Mouse (Mus musculus): ENCODE results near the gene Rnase4. TPM values are rescaled to one million over a fixed set of nuclear protein-coding genes. Genes with fewer than 3 reads are reported as not detected.
"Not testable (repeated sequence)": the region's sequence is repeated elsewhere in the genome, so short reads cannot be mapped to it uniquely, and the experiment has no call there.

Gene Rnase4
- polyA plus RNA-seq, 1 experiment from 2014 or later: 443 TPM

DNA sequence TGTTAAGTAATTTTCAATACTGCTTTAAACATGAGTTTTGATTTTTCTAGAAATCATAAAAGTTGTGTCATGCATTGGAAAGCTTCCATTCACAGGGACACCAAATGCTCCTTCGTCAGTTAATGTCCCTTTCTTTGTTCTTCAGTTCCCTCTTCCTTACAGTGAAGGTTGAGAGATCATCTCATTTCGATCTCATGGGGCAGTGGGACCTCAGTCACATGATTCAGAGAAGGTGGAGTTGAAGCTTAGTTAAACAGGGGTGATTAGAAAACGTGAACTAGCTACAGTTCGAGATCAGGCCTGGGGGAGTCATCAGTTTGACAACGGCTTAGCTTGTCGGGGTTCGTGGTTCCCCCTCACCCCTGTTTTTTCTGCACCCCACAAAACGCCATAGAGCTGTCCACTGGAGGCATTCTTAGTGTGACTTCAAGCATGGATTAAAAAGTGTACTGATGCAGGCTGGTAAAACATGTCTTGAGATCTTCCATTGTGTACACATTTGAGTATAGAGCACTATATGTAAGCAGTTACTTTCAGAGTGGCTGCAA lies 1.3 kb downstream of the Rnase4 start:
- Histone ChIP-seq H3K4me2 (replicated peaks; ENCODE audit: low read depth, low read length) (peak overlapping the region; percentile 77; the same call in 1 of the 2 replicates), H3K9me3 (ENCODE audit: low read length) (no peaks in the 10 kb centered on the region), H3K27me3 (replicated peaks; ENCODE audit: insufficient read depth, low read length) (no peaks in the 10 kb centered on the region), H3K36me3 (ENCODE audit: insufficient read depth, low read length) (no peaks in the 10 kb centered on the region), H3K4me3 (ENCODE audit: low read depth, low read length) (peak overlapping the region; percentile 57), H3K4me1 (ENCODE audit: insufficient read depth, low read depth, low read length) (no peaks in the 10 kb centered on the region), H3K9ac (replicated peaks; ENCODE audit: low read depth) (no peak overlapping the region), H3K27ac (ENCODE audit: low read length) (no peak overlapping the region)
- DNase-seq (ENCODE audit: low spot score): no peak
- TF ChIP-seq CTCF (IDR thresholded peaks at IDR 0.05) (no peak), EP300 (IDR thresholded peaks at IDR 0.05) (no peak)
- WGBS: 40% methylated on average over 8 of the region's 8 CpGs
- no peak for ATAC-seq

DNA sequence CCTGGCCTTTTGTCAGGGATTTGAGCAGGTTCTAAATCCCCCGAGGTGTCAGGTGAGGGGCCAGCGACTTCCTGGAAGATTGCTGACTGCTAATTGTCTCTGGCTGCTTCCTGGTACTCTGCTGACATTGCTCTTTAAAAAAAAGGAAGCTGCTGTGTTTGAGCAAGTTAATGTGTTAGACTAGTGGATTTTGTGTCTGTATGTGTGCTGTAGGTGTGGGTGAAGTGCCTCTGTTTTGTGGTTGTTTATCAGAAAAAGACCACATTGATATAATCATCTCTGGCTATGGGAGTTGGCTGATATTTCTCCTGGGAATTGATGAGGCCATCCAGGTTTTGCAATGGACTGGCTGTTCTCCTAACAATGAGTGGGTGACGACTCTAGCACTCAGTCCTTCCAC lies 2.6 kb downstream of the Rnase4 start:
- TF ChIP-seq EP300 (IDR thresholded peaks at IDR 0.05) (no peak), CTCF (IDR thresholded peaks at IDR 0.05) (no peak)
- H3K27ac ChIP-seq (ENCODE audit: low read length): 0 out of 2 replicates have a peak overlapping the region, but pooled peaks have one; percentile 20
- 15% methylated on average over 3 of the region's 3 CpGs for WGBS
- H3K4me3 ChIP-seq (ENCODE audit: low read depth, low read length): no peak overlapping the region
- no peak overlapping the region for H3K4me2 ChIP-seq (replicated peaks; ENCODE audit: low read depth, low read length)
- no peak for DNase-seq (ENCODE audit: low spot score)
- H3K4me1 ChIP-seq (ENCODE audit: insufficient read depth, low read depth, low read length): no peaks in the 10 kb centered on the region
- no peak for ATAC-seq
- no peaks in the 10 kb centered on the region for H3K36me3 ChIP-seq (ENCODE audit: insufficient read depth, low read length)
- no peak overlapping the region for H3K9ac ChIP-seq (replicated peaks; ENCODE audit: low read depth)
- H3K9me3 ChIP-seq (ENCODE audit: low read length): no peaks in the 10 kb centered on the region
- no peaks in the 10 kb centered on the region for H3K27me3 ChIP-seq (replicated peaks; ENCODE audit: insufficient read depth, low read length)

DNA sequence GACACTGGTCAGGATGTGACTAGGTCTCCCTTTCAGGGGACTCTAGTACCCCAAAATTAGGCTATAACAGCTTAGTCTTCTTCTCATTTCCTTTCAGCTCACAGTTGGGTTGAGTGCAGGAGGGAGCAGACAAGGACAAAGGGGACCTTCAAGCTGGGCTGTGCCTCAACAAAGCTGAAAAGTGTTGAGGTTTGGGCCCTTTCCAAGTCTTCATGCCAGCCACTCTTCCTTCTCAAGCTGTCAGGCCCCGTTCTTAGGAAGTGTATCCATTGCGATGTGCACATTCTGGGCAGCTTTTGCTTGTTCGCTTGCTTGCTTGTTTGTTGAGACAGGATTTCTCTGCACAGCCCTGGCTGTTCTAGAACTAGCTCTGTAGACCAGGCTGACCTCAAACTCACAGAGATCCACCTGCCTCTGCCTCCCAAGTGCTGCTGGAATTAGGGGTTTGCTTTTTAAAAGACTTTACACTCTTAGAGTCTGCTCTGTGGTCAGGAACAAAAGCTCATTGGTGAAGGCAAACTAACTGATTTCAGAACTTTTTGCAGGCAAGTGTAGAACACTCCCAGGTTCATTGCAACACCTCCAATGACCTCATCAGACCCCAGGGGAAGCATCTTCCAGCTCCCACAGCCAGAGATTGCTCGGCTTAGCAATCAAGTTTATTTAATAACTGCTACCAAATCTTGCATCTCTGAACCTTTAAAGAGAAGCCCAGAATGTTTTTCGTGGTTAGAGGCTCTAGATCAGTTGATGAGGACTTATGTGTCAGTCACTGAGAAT lies 3.4 kb downstream of the Rnase4 start:
- Histone ChIP-seq H3K27ac (ENCODE audit: low read length) (0 out of 2 replicates have a peak overlapping the region, but pooled peaks have one; percentile 20), H3K4me3 (ENCODE audit: low read depth, low read length) (no peak overlapping the region), H3K4me1 (ENCODE audit: insufficient read depth, low read depth, low read length) (no peaks in the 10 kb centered on the region), H3K36me3 (ENCODE audit: insufficient read depth, low read length) (no peaks in the 10 kb centered on the region), H3K9me3 (ENCODE audit: low read length) (no peaks in the 10 kb centered on the region), H3K27me3 (replicated peaks; ENCODE audit: insufficient read depth, low read length) (no peaks in the 10 kb centered on the region), H3K9ac (replicated peaks; ENCODE audit: low read depth) (no peak overlapping the region), H3K4me2 (replicated peaks; ENCODE audit: low read depth, low read length) (no peak overlapping the region)
- whole genome bisulfite sequencing: 54% methylated on average over 5 of the region's 5 CpGs
- ATAC-seq (no peak), DNase-seq (ENCODE audit: low spot score) (peak; percentile 41)
- TF ChIP-seq CTCF (IDR thresholded peaks at IDR 0.05): no peak
- TF ChIP-seq EP300 (IDR thresholded peaks at IDR 0.05): no peak

DNA sequence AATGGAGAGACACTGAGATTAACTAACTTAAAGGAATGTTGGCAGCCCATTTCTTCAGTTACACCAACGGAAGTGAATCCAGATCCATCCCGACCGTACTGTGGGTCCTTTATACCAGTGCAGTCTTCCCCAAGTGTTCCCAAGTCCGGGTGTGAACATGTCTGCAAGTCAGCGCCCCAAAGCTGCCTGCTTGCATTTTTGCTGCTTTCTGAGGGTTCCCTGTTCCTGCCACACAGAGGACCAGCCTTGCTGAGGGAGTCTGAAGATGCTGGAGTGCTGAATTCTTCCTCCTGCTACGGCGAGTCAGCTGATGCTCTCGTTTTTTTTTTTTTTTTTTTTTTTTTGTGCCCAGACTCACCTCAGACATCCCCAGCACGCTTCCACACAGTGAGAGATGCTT lies 4.0 kb downstream of the Rnase4 start:
- WGBS: 66% methylated on average over 9 of the region's 9 CpGs
- ATAC-seq (no peak), DNase-seq (ENCODE audit: low spot score) (no peak)
- no peak for TF ChIP-seq CTCF (IDR thresholded peaks at IDR 0.05)
- TF ChIP-seq EP300 (IDR thresholded peaks at IDR 0.05): no peak
- H3K9me3 ChIP-seq (ENCODE audit: low read length): no peaks in the 10 kb centered on the region
- no peaks in the 10 kb centered on the region for H3K4me1 ChIP-seq (ENCODE audit: insufficient read depth, low read depth, low read length)
- no peaks in the 10 kb centered on the region for H3K36me3 ChIP-seq (ENCODE audit: insufficient read depth, low read length)
- H3K9ac ChIP-seq (replicated peaks; ENCODE audit: low read depth): no peak overlapping the region
- no peak overlapping the region for H3K4me3 ChIP-seq (ENCODE audit: low read depth, low read length)
- H3K27me3 ChIP-seq (replicated peaks; ENCODE audit: insufficient read depth, low read length): no peaks in the 10 kb centered on the region
- no peak overlapping the region for H3K4me2 ChIP-seq (replicated peaks; ENCODE audit: low read depth, low read length)
- no peak overlapping the region for H3K27ac ChIP-seq (ENCODE audit: low read length)

DNA sequence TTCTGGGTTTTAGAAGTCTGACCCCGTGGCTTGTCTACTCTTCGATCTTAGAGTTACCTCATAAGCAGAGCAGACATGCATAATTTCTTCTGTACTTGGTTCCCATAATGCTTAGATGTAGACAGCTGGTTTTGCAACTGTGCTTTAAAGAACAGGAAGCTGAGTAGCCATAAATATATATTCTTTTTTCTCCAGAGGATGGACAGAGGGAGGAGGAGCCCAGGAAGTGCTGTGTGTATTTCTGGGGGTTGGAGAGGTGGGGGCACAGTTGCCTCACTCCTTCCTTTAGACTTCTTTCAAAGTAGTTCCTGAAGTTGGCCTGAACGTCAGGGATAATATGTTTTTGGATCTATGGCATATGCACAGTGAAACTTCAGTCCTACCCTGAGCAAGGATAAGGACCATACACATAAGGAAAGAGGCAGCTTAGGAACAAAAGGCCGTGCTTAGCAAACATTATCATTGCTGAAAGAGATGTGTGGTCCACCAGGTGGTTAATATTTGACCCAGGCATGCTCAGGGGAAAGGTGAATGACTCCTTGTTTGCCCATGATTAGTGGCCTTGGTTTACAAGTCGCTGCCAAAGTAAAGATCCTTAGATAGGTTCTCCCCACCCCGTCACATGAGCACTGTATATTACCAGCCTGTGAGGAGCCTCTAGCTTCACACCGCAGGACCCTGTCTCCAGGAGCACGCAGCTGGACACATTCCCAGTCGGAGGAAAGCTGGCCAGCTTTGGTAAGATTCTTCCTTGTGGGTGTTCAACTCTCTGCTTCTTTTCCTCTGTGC lies 5.1 kb downstream of the Rnase4 start:
- TF ChIP-seq EP300 (IDR thresholded peaks at IDR 0.05): 0 out of 2 replicates have a peak, but pooled peaks have one; percentile 23
- no peak for TF ChIP-seq CTCF (IDR thresholded peaks at IDR 0.05)
- DNase-seq (ENCODE audit: low spot score) (peak; percentile 74), ATAC-seq (peak; percentile 74)
- Histone ChIP-seq H3K36me3 (ENCODE audit: insufficient read depth, low read length) (no peaks in the 10 kb centered on the region), H3K4me3 (ENCODE audit: low read depth, low read length) (no peak overlapping the region), H3K27me3 (replicated peaks; ENCODE audit: insufficient read depth, low read length) (no peaks in the 10 kb centered on the region), H3K4me1 (ENCODE audit: insufficient read depth, low read depth, low read length) (no peaks in the 10 kb centered on the region), H3K27ac (ENCODE audit: low read length) (no peak overlapping the region), H3K9me3 (ENCODE audit: low read length) (no peaks in the 10 kb centered on the region), H3K9ac (replicated peaks; ENCODE audit: low read depth) (no peak overlapping the region), H3K4me2 (replicated peaks; ENCODE audit: low read depth, low read length) (0 out of 2 replicates have a peak overlapping the region, but pooled peaks have one; percentile 17)
- WGBS: 21% methylated on average over 9 of the region's 9 CpGs

DNA sequence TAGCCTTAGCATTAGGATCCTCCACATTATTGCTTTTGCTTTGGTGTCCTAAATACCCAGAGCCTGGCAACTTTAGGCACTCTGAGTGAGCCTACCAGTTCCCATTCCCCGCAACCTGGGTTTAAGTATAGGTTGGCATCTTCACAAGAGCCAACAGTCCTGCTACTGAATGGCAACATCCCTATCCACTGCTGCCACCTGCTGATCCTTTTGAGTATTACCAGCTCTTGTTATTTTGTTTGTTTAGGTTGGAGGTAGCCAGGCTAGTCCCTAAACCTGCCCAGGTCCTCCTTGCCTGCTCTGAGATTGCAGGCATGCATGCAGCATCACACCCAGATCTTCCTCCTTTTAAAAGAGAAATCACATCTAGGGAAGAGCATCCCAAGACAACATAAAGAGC lies 7.4 kb downstream of the Rnase4 start:
- TF ChIP-seq CTCF (IDR thresholded peaks at IDR 0.05): peak; percentile 76
- H3K9me3 ChIP-seq (ENCODE audit: low read length); H3K27me3 ChIP-seq (replicated peaks; ENCODE audit: insufficient read depth, low read length); H3K36me3 ChIP-seq (ENCODE audit: insufficient read depth, low read length); H3K9ac ChIP-seq (replicated peaks; ENCODE audit: low read depth); H3K4me1 ChIP-seq (ENCODE audit: insufficient read depth, low read depth, low read length); H3K27ac ChIP-seq (ENCODE audit: low read length); H3K4me2 ChIP-seq (replicated peaks; ENCODE audit: low read depth, low read length); H3K4me3 ChIP-seq (ENCODE audit: low read depth, low read length): not testable (repeated sequence)
- peak; percentile 49 for DNase-seq (ENCODE audit: low spot score)
- peak; percentile 27 for ATAC-seq
- WGBS: 27% methylated on average over 1 of the region's 1 CpGs
